In genomic region chr12:98730682-98731081, GRCm38 (mm10) we compare ENCODE assay signal across 9 mouse cellular contexts.
"Had no signal": no experiment of that assay in that cellular context is flagged by ENCODE, and none has a peak within 500 bp of the region (broad histone marks: within the 10 kb centered on the region; RNA-seq: fewer than 3 reads in every experiment).

No protein-coding gene starts in this region.

- DNase-seq: kidney, postnatal 25 days; liver; liver, embryonic 13.5 days; liver, postnatal 0 days; lung, postnatal 14 days; right cerebral cortex, postnatal 14 days; thymus, adult 2 months; thymus, postnatal 36 days had no signal

- ATAC-seq: liver, postnatal 0 days; midbrain, embryonic 16.5 days had no signal
